Mouse (Mus musculus): Measurements from ENCODE around the gene Lrrc4c. TPM values are rescaled to one million over a fixed set of nuclear protein-coding genes. Genes with fewer than 3 reads are reported as not detected.

The Lrrc4c gene
- total RNA-seq (2021) = 10 to 100 TPM; 88.7 to 91.0 TPM

DNA sequence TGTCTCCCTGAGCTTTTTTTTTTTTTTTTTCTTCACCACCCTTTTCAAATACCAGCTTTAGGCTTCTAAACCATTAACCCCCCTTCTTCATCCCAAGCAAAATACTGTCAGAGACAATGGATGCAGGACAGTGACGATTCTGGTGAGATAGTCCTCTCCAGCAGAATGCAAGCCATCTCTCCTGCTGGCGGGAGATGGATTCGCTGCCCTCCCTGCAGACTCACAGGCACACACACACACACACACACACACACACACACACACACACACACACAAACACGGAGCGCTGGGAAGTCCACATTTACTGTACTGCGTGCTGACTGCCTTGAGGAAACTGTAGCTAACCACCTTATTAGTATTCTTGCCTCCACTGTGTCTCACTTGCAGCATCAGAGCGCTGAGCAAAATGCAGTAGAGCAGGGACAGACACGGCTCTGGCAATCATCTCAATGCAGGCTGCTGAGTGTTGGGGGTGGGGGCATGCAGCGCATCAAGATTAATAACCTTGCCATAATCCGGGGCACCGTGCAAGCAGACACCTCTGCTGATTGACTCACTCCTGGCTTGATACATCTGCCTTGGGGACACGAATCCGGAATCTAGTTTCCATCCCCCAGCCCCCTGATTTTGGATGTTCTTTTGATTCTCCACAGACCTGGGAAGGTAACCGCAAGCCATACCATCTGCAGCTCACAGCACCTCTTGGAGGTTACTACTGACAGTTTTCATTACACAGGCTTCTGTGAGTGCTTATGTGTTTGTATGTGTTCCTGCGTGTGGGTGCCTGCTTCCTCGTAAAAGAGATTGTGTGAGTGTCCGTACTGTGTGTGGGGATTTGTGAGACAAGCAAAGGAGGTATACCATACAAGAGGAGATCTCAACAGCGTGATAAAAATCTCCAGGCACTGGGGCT, at the start of gene Lrrc4c:
Lrrc4c (plus strand) TSS at position 783 of the 913 bp plus-strand sequence.
- intact Hi-C loops (cut with DNase I) = loop anchor here (10.0 kb wide), 1 partner anchor 1083 kb away; no protein-coding TSS in a partner anchor
- peak; percentile 56 for DNase-seq

DNA sequence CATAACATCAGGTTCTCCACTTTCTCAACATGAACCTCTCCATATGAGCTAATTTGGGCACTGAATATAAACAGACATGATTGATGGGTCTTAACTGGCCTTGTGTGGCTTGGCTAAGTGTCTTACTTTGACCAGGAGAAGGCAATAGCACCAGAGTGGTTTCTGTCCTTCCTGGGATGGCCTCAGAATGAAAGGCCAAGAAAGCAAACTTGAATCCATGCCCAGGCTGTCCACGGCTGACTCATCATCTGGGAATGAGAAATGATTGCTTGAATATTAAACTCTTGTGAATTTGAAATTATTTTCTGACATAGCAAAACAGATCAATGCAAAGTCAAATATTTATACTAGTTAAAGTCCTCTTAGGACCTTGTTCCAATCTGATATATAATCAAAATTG, 42.9 kb upstream of the Lrrc4c start:
- DNase-seq = no peak
- intact Hi-C loops (cut with DNase I) = no loop called here

DNA sequence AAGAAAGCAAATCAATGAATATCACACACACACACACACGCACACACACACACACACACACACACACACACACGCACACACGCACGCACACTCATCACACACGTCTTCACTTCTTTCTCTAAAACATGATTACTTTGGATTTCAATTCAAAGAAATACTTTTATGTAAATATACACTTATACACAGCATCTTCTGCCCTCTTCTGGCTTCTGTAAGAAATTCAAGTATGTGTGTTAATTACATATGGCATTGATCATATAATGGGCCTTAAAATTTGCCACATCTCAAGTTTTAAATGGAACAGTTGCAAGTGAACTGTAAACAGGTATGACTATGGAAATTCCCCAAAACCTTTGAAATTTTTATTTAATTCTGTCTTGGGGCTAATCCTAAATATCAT, 35.0 kb upstream of the Lrrc4c start:
- intact Hi-C loops (cut with DNase I) = loop anchor here (10.0 kb wide), 1 partner anchor 1038 kb away; no protein-coding TSS in a partner anchor
- DNase-seq = no peak

DNA sequence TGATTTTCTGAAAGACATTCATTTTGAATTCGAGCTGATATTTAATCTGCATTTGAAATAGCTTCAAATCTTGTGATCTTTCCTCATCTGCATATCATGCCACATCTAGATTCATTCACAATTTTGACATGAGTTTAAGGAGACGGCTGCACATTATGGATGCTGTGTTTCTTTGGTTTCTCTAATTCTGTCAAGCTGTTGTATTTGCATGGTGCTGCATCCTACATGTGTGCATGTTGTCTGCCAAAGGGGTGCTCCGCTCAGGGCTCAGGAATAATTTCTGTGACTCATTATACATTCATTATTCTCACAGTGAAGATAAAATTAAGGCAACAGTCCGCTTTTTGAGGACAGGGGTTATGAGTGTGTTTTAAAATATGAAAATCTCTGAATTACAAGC, 30.5 kb upstream of the Lrrc4c start:
- intact Hi-C loops (cut with DNase I) = loop anchor here (10.0 kb wide), 1 partner anchor 1043 kb away; no protein-coding TSS in a partner anchor
- DNase-seq = no peak

DNA sequence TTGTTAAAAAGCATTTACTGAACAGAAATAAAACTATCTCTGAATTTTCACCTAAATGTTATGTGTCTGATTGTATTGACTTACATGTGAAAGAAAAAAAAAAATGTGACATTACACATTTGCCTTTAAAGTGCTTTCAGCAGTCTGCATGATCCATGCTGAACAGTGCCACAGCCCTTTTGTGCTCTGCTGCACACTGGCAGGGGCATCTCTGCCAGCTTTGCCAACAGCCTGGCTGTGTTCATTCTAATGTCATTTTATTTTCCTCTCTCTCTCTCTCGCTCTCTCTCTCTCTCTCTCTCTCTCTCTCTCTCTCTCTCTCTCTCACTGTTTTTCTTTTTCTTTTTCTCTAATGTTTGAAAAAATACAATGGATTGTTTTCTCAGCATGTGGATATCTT, 27.4 kb upstream of the Lrrc4c start:
- intact Hi-C loops (cut with DNase I) = no loop called here
- DNase-seq = peak; percentile 38

DNA sequence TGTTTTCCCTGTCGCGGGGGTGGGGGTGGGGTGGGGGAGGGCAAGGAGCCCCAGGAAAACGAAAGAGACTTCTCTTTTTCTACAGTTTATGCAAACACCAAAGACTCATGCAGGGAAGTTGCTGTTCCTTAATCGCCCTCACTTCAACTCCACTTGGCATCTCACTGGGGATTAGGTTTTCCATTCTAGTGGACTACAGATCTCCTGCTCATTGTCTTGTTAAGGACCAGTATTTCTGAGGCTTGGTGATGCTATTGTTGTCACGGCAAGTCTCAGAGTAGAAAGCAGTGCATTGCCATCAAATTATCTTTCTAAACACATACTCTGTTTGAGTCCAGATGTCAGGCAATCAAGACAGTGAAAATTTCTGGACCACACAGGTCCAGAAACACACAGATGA, 2.9 kb upstream of the Lrrc4c start:
- intact Hi-C loops (cut with DNase I) = loop anchor here (10.0 kb wide), 1 partner anchor 1080 kb away; no protein-coding TSS in a partner anchor
- DNase-seq = no peak

DNA sequence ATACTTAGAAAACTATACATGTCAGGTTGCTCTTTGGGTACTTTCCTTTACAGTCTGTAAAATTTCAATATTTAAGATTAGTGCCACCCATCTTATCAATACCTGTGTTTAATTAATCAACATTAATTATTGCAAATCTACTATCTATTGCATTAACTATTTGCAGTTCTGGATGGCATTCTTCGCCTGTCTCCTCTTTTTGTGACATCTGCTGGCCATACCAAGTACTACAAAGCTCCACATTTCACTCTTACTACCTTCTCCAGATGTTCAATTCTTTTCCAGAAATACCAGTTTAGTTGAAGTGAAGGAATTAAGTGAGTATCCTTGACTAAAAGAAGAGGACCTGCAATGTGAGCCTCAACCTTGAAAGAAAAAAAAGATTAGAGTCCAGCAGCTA, 1.4 kb upstream of the Lrrc4c start:
- intact Hi-C loops (cut with DNase I) = loop anchor here (10.0 kb wide), 1 partner anchor 1082 kb away; no protein-coding TSS in a partner anchor
- DNase-seq = no peak

DNA sequence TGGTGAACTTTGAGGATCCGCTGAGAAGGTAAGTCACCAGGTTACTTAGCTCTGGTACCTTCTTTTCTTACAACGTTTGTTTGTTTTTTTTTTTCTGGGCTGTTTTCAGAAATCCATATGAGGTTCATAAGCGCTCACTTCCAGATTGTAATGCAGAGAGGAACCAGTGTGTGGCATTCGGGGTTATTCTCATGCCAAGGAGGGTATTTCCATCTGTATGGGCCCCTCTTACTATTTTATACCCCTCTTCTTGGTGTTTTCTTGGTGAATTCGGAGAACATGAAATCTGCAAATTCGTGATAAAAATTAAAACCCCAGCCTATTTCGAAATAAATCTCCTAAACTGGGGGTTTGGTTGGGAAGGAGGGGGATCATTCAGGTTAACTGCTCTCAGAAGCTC, 587 bp downstream of the Lrrc4c start:
- no peak for DNase-seq

DNA sequence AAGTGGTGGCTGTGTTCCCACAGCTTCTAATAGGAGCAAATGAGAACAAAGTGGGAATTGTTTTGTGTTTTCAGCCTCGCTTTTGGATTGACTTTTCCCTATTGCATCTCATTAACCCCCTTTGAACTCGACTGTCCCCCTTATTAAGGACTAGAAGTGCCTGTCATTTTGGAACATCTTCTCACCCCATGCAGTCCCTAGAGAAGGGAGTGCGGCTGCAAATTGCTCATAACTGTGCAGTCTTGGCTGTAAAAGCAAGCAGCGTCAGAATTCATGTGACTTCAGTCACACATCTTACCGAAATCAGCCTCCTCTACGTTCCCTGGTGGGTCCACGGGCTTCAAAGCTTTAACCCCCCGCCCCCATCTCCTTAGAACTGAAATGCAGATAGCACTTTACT, 1.2 kb downstream of the Lrrc4c start:
- DNase-seq = no peak
- intact Hi-C loops (cut with DNase I) = loop anchor here (10.0 kb wide), 1 partner anchor 1084 kb away; no protein-coding TSS in a partner anchor

More for the DNA sequence above, 587 bp downstream of the Lrrc4c start:
- intact Hi-C loops (cut with DNase I) = loop anchor here (10.0 kb wide), 1 partner anchor 1084 kb away; no protein-coding TSS in a partner anchor

DNA sequence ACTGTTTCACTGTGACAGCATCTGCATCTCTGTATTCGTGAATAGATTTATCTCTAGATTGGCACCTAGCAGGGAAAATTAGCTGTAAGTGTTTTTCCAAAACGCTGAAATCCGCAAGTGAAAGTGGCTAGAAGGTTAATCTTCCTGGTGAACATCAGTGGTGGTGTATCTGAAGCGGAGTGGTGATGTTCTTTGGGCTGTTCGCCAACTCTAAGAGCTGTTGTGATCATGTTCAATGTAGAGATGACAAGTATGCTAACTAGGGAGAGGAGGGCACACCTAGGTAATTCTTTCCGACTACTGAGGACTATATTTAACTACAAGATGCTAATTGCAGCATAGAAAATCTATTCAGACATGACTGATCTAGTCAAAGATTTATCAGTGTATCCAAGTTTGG, 1.7 kb downstream of the Lrrc4c start:
- intact Hi-C loops (cut with DNase I) = loop anchor here (10.0 kb wide), 1 partner anchor 1085 kb away; no protein-coding TSS in a partner anchor
- no peak for DNase-seq

DNA sequence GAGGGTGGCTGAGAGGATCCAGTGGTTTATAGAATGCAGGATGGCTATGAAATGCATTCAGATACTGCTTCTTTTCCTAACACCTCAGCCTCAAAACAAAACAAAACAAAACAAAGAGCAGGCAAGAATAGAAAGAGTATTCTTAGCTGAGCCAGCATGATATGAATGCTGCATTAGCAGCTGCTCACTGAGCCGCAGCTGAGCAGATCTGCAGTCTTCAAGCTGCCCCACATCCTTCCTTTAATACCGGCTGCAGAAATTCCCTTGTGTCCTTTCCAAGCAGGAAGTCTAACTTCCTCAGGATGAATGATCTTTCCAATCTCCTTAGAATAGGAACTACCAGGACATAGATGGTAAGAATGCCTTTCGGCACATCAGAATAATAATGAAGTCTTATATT, 16.7 kb downstream of the Lrrc4c start:
- intact Hi-C loops (cut with DNase I) = loop anchor here (10.0 kb wide), 2 partner anchors 250 to 1130 kb away; no protein-coding TSS in a partner anchor
- DNase-seq = no peak

DNA sequence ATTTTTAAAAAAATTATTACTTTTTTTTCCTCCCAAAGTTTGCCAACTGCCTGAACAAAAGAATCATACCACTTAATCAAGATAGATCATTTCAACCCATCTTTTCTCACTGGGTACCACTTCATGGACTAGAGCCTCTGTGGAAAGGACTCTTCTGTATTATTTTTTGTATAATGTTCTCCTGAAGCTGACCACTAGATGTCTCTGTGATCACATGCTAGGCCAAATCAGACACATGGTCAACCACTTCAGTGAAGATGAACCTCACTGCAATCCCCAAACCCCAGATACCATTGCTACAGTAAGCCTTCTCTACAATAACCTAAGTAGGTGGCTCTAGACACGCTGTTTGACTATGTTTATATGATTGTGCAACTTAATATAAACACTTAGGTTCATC, 19.4 kb downstream of the Lrrc4c start:
- intact Hi-C loops (cut with DNase I) = loop anchor here (10.0 kb wide), 2 partner anchors 247 to 1127 kb away; no protein-coding TSS in a partner anchor
- DNase-seq = no peak

DNA sequence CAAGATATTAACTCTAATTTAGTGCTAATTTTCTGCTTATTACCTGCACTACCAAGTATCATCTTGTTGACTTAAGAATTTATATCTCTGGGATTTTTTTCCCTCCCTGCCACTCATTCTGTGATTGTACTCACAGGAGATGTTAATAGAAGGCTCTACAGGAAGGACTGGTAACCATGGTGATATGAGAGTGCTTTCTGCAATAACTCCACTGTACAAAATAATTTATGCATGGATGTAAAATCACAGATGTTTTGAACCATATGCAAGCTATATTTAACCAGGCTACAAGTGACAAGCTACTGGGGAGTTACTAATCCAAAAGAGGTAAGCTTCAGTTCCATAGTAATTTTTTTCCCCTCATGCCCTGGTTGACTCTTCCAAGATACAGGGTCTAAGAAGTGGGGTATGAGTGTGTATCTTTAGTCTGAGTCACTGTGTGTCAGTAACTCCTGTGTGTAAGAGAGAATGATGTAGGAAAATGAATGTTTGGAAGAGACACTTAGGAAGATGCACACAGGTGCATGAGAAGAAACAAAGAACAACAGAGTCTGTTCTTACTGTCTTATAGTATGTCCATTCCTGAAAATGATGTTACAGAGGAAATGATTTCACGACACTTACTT, 83.3 kb downstream of the Lrrc4c start:
- intact Hi-C loops (cut with DNase I) = no loop called here
- DNase-seq = no peak

DNA sequence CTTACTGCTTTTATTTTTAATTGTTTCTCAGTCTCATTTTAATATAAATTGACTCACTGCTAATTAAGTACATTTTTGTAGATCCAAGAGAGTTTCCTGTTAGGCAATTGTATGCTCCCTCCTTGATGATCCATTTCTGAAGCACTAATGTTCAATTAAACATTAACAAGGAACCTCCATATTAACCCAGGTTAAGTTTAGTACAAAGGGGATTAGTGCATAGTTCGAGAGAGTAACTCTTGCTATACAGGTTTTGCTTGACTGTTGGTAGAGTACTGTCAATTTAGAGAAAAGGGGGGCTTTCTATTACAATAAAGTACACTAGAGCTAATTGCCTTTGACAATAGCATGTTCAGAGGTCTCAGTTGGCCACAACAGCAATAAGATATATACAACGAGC, 84.5 kb downstream of the Lrrc4c start:
- intact Hi-C loops (cut with DNase I) = no loop called here
- DNase-seq = no peak

DNA sequence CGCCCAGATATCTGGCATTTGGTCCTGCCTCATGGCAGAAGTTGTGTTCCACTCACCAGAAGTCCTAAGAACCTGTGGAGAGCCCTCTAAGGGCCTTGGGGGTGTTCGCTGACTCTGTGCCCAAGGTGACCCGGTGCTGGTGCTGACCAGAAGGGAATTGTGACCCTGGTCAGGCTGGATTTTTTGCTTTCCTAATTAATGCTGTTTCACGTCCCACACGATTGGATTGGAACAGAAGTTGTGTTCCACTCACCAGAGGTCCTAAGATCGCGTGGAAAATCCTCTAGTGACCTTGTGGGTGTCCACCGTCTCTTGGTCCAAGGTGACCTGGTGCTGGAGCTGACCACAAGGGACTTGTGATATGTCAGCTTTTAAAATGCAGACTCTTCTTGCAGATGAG, 88.9 kb downstream of the Lrrc4c start:
- no peak for DNase-seq
- intact Hi-C loops (cut with DNase I) = no loop called here

DNA sequence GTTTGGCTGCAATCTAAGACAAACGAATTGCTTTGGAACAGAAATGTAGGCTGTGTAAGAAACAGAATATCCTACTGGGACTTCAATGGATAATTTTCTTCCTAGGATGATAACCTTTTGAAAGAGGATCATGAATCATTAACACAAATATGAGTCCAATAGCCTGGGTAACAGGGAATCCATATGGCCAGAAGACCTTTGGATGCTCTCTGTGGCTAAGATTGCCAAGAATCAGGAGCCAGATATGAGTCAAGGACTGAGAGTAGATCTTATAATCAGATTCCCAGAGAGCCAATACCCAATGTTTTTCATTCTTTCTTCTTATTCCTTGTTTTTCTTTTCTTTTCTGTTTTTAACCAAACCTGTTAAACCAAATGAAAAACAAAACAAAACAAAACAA, 93.2 kb downstream of the Lrrc4c start:
- DNase-seq = no peak
- intact Hi-C loops (cut with DNase I) = no loop called here

DNA sequence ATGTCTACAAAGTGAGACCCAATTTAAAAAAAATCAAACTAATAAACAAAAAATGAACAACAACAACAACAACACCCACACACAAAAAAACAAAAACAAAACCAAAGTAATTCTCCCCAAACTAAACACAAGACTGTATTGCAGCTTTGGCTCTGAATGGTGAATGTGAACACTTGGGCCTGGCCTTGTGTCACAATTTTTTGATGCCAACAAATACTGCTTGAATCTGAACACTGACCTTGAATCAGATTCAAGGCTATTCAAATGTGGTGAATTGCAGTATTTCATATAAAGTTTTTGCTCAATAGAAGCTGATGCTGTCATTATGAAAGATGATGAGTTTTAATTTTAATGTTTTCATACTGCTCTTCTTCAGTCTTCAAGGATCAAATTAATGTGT, 143.6 kb downstream of the Lrrc4c start:
- intact Hi-C loops (cut with DNase I) = no loop called here
- no peak for DNase-seq

DNA sequence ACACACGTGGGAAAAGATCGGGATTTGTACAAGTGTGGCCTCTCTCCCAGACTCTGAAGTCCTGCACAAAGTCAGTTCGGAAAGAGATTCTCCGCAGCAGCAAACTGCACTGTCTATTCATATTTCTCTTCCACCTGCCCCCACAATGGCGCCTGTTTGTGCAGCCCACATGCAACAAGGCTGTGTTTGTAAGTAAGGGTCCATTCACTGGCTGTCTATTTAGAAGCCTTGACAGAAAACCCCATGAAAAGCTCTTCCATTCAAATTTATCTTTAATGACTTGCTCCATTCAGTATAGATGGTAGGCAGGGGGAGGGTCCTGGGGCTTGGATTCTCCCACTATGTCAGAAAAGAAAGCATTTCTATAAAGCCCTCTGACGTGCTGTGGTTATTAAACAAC, 157.7 kb downstream of the Lrrc4c start:
- DNase-seq = peak; percentile 5

DNA sequence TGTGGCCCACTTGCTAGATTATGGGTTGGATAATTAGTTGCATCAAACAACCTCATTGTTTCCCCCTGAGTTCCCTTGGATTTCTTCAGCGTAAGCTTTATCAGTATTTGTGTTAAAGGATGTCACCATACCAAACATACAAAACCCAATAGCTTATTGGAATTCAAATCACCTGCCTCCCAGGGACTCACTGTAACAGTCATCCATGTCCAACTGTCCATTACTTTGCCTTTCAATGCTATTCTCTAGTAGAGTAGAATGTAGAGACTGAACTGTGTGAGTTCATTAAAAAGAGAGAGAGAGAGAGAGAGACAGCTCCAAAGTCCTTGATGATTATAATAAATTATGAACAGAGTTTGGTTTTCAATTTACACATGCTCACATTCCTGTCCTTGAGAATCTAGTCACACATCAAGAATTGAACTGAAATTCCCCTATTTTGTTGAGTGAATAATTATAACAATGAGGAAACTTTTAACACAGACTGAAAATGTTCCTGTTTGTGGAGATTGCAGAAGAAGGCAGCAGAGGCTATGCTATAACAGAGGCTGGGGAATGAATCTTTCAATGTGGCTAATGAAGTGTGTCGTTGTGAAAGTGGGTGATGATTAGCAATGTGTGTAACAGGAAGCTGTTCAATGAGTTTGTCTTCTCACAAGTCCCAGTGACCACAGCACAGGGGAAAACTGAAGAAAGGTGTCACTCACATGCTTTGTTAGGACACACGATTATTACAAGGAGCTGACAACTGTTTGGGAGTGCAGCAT, 181.3 kb downstream of the Lrrc4c start:
- intact Hi-C loops (cut with DNase I) = no loop called here
- DNase-seq = no peak

More for the DNA sequence above, 157.7 kb downstream of the Lrrc4c start:
- intact Hi-C loops (cut with DNase I) = no loop called here

DNA sequence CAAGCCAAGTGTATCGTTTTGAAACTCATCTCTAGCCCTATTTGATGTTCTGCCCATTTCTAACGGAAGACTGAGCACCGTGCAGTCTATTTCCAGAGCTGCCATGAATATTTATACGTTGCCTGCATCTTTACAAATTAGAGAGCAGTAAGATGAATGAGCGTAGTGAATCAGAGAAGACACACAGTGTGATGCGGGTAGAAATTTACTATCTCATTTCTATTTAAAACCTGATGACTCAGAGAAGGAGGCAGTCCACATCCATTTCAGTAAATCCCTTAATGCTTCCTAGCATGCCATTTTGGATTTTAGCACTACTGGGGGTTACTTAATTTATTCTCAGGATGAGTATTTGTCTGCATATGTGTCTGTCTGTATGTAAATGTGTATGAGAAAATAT, 186.2 kb downstream of the Lrrc4c start:
- intact Hi-C loops (cut with DNase I) = no loop called here
- no peak for DNase-seq

DNA sequence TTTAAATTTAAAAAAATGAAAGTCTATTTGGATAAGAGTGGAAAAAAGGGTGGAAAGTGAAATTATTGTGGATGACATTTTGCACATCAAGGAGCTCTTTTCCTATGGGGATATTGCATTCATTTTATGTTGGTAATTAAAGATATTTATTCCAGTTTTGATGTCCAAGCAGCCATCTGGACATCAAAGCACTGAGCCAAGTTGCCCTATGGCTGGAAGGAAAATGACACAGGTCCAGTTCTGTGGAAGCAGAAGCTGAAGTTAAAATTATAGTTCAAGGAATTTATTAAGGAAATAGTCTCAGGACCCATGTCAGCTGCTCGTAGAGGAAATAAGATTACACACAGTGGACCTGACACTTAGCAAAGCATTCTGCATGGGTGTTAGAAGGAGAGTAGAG, 187.7 kb downstream of the Lrrc4c start:
- DNase-seq = peak; percentile 10
- intact Hi-C loops (cut with DNase I) = no loop called here
